Mouse (Mus musculus): Measurements from ENCODE around the gene Slit1. TPM values are rescaled to one million over a fixed set of nuclear protein-coding genes. Genes with fewer than 3 reads are reported as not detected.

Slit1 gene
- polyA plus RNA-seq, 1 experiment from 2014 or later = 0.09 TPM

DNA sequence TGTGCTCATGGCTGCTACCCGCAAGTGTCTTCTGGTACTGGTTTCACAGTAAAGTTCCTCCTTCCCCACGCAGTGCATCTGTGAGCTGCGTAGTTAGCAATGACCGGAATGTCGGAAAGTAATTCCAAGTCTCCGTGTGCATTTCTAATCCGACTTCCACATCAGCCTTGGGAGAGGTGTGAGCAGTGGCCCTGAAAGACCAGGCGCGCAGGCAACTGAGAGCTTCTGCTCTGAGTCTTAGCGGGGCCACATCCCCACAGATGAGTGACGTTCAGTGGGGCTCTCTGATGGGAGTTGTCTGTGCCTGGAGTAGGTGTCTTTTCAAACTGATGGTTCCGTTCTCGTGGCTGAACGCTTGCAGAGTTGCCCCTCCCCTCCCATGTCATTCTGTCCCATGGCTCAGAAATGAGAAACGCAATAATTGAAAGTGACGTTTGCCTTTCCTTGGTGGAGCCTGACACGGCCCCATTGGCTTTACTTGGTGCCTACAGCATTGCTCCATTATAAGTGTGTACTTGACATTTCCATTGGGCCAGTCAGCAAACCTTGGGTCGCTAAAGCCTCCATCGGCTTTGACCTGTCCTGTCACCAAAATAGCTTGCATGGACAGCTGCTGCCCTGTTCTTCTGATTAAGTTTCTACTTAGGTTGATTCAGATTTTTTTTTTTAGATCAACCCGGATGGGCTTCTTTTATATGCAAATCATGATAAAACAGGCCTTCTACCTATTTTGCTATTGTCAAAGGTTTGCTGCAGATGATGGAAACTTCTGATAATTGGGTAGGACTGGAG lies 155.8 kb downstream of the Slit1 start:
- ATAC-seq (replicated peaks; ENCODE audit: insufficient number of reproducible peaks, insufficient read depth, low FRiP score, low read depth) = no peak
- WGBS = 80% methylated on average over 20 of the region's 20 CpGs
- no peak overlapping the region for H3K27ac ChIP-seq
- H3K9ac ChIP-seq = no peak overlapping the region
- no peak overlapping the region for H3K4me3 ChIP-seq
- no peaks in the 10 kb centered on the region for H3K9me3 ChIP-seq (replicated peaks)
- peaks cover 7% of the 10 kb centered on the region; the same call in 1 of the 2 replicates for H3K4me1 ChIP-seq (replicated peaks)
- peaks cover 25% of the 10 kb centered on the region for H3K36me3 ChIP-seq
- H3K4me2 ChIP-seq = no peak overlapping the region
- no peaks in the 10 kb centered on the region for H3K27me3 ChIP-seq

DNA sequence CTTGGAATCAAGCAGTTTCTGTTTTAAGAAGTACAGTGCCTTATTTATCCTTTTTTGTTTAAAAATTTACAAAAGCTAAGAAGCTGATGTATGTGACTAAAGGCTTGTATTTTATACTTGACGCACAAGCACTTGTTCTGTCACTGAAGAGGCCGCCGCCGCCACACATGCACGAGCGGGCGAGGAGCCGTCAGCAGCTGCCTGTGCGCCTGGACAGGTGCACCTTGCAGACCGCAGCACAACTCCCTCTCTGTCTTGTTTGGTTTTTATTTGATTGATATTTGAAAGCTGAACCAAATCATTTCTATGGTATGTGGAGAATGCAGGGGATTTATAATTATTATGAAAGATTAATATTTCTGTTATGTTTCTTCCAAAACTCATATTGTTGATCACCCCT lies 156.7 kb downstream of the Slit1 start:
- Histone ChIP-seq H3K4me1 (replicated peaks) (peaks cover under 1% of the 10 kb centered on the region; the same call in 1 of the 2 replicates), H3K27ac (no peak overlapping the region), H3K36me3 (peaks cover 32% of the 10 kb centered on the region), H3K27me3 (no peaks in the 10 kb centered on the region), H3K4me3 (no peak overlapping the region), H3K9me3 (replicated peaks) (no peaks in the 10 kb centered on the region), H3K9ac (no peak overlapping the region), H3K4me2 (no peak overlapping the region)
- ATAC-seq (replicated peaks; ENCODE audit: insufficient number of reproducible peaks, insufficient read depth, low FRiP score, low read depth) = no peak
- 92% methylated on average over 10 of the region's 10 CpGs for WGBS

DNA sequence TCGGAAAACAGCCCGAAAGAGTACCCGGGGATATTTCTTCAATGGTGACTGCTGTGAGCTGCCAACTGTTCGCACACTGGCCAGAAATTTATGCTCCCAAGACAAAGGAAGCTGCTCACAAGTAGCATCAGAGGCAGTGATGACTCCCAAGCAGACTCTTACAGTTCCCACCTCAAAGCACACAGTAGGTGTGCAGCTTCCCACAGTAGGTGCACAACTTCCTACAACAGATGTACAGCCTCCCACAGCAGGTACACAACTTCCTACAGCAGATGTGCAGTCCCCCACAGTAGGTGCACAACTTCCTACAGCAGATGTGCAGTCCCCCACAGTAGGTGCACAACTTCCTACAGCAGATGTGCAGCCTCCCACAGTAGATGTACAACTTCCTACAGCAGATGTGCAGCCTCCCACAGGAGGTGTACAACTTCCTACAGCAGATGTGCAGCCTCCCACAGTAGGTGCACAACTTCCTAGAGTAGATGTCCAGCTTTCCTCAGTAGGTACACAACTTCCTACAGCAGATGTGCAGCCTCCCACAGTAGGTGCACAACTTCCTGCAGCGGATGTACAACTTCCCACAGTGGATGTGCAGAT lies 160.4 kb downstream of the Slit1 start:
- WGBS = 97% methylated on average over 5 of the region's 5 CpGs
- H3K27me3 ChIP-seq = no peaks in the 10 kb centered on the region
- H3K9ac ChIP-seq = no peak overlapping the region

DNA sequence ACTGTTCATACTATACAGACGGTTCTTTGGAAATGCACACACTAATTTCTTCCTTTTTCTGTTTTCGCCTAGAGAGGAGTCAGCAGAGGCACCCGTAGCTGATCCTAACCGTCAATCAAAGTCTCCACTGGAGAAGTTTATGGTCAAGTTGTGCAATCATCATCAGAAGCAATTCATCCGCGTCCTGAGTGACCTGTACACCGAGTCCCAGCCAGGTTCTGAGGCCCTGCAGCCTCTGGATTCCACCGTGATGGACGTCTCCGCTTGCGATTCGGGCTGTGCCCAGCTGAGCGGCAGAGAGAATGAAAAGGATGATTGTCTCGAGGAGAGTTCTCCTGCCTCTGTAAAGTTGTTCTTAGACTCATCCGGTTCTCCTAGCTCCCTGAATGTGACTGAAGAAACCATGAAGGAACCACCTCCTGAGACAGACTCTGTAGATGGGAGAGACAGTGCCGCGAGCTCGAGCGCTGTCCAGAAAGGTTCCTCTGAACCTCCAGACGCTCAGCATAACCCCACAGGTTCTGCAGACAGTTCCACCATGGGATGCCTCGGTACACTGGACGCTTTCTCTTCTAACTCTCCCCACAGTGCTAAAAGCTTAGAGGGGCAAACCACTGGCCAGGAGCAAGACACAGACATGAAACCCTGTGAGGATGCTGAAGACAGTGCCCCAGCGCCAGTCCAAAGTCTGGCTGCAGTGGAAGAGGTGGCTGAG lies 161.6 kb downstream of the Slit1 start, which contains the start of gene Gm340:
TSS of gene Gm340 (plus strand) at position 665 of the 715 bp plus-strand sequence.
- Histone ChIP-seq H3K9ac (no peak within 1 kb of the TSS), H3K27me3 (no peaks in the 10 kb centered on the region), H3K4me1 (replicated peaks) (no peaks in the 10 kb centered on the region), H3K36me3 (peaks cover 36% of the 10 kb centered on the region), H3K27ac (no peak within 1 kb of the TSS), H3K4me2 (no peak within 1 kb of the TSS), H3K4me3 (no peak within 1 kb of the TSS), H3K9me3 (replicated peaks) (no peaks in the 10 kb centered on the region)
- ATAC-seq (replicated peaks; ENCODE audit: insufficient number of reproducible peaks, insufficient read depth, low FRiP score, low read depth) = no peak
- 93% methylated on average over 23 of the region's 23 CpGs for WGBS

More for the DNA sequence above, 160.4 kb downstream of the Slit1 start:
- H3K4me1 ChIP-seq (replicated peaks) = no peaks in the 10 kb centered on the region
- peaks cover 36% of the 10 kb centered on the region for H3K36me3 ChIP-seq
- H3K27ac ChIP-seq = no peak overlapping the region
- no peak overlapping the region for H3K4me2 ChIP-seq
- H3K9me3 ChIP-seq (replicated peaks) = no peaks in the 10 kb centered on the region
- no peak for ATAC-seq (replicated peaks; ENCODE audit: insufficient number of reproducible peaks, insufficient read depth, low FRiP score, low read depth)
- H3K4me3 ChIP-seq = no peak overlapping the region

DNA sequence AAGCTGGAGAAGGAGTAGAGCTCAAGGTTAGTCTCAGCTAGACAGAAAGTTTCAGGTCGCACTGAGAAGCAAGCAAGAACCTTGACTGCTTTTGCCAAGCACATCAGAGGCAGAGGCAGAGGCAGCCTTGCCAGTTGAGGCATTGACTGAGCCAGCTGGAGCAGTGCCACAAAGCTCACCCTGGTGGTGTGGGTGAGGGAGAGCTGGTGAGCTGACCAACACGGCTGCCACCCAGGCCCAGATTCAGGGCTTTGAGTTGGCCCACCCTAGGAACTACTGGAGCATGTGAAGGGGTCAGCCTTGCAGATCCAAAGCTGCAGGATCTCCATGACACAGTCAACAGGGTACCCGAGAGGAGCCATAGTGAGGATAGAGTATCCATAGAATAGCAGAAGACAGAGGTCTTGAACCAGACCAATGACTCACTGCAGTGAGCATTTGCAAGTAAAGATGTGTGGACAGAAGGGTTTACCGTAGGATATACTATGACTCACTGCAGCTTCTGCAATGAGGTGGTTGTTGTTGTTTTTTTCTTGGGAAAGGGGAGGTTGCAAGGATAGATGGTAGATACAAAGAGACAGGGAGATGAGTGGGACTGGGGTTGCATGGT lies 164.0 kb downstream of the Slit1 start:
- H3K9ac ChIP-seq = no peak overlapping the region
- no peaks in the 10 kb centered on the region for H3K9me3 ChIP-seq (replicated peaks)
- peaks cover 26% of the 10 kb centered on the region for H3K36me3 ChIP-seq
- no peak overlapping the region for H3K4me2 ChIP-seq
- H3K27ac ChIP-seq = no peak overlapping the region
- H3K27me3 ChIP-seq = no peaks in the 10 kb centered on the region
- WGBS = 84% methylated on average over 4 of the region's 4 CpGs
- ATAC-seq (replicated peaks; ENCODE audit: insufficient number of reproducible peaks, insufficient read depth, low FRiP score, low read depth) = no peak
- H3K4me1 ChIP-seq (replicated peaks) = no peaks in the 10 kb centered on the region
- no peak overlapping the region for H3K4me3 ChIP-seq

DNA sequence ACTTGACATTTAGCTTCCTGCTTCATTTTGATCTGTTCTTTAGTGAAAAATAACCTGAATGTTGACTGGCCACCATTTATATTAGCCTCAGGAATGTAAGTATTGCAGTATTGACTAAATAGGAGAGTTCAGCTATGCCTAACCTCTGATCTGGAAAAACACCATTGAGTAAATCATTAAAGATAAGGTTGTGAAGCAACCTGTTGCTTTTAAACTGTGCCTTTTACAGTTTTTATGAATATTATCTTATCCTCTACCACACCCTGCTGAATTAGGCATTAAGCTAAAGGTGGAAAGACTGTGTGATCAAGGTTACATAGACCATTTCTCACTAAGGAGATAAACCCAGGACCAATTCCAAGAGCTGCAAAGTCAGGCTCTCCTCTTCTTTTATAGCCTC lies 165.9 kb downstream of the Slit1 start:
- H3K4me3 ChIP-seq = no peak overlapping the region
- H3K9ac ChIP-seq = no peak overlapping the region
- no peaks in the 10 kb centered on the region for H3K27me3 ChIP-seq
- H3K4me1 ChIP-seq (replicated peaks) = no peaks in the 10 kb centered on the region
- no peak overlapping the region for H3K27ac ChIP-seq
- H3K9me3 ChIP-seq (replicated peaks) = no peaks in the 10 kb centered on the region
- H3K4me2 ChIP-seq = no peak overlapping the region
- peaks cover 11% of the 10 kb centered on the region for H3K36me3 ChIP-seq
- ATAC-seq (replicated peaks; ENCODE audit: insufficient number of reproducible peaks, insufficient read depth, low FRiP score, low read depth) = no peak

DNA sequence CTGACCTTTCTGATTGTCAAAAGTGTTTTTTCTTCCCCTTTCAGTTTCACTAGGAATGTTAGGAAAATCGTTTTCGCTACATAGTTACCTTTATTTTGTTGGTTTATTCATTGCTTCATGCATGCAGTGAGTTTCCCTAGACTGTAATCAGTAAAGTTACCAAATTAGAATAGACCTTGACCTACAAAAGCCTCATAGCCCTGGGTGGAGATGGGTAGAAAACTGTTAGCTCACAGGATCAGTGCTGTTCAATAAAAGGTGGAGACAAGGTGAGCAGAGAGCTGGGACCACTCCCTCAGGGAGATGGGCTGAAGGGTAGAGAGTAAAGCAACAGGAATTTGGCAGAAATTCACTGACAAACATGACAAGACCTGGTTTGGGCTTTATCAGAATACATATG lies 169.8 kb downstream of the Slit1 start:
- H3K4me3 ChIP-seq = no peak overlapping the region
- no peaks in the 10 kb centered on the region for H3K4me1 ChIP-seq (replicated peaks)
- 92% methylated on average over 2 of the region's 2 CpGs for WGBS
- no peaks in the 10 kb centered on the region for H3K36me3 ChIP-seq
- H3K4me2 ChIP-seq = no peak overlapping the region
- no peaks in the 10 kb centered on the region for H3K9me3 ChIP-seq (replicated peaks)
- no peak overlapping the region for H3K9ac ChIP-seq
- no peaks in the 10 kb centered on the region for H3K27me3 ChIP-seq
- no peak for ATAC-seq (replicated peaks; ENCODE audit: insufficient number of reproducible peaks, insufficient read depth, low FRiP score, low read depth)
- no peak overlapping the region for H3K27ac ChIP-seq

DNA sequence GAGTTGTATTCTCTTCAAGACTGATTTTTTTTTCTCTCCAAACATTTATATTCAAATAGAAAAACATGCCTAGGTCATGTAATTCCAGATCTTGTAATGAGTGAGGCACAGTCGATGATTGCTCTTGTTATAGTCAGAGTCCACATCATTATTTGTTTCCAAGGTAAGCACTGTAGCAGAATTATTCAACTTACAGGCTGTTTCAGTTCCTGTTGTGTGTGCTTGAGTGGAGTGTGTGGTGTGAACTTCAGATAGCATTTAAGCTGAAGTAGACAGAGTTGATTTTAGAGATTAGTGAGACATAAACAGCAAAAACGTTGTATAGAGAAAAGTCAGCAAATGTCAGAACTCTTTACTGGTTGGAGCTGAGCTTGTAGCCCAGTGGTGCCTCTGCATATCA lies 174.7 kb downstream of the Slit1 start:
- no peaks in the 10 kb centered on the region for H3K9me3 ChIP-seq (replicated peaks)
- H3K27me3 ChIP-seq = no peaks in the 10 kb centered on the region
- H3K4me2 ChIP-seq = no peak overlapping the region
- H3K4me3 ChIP-seq = no peak overlapping the region
- 68% methylated on average over 2 of the region's 2 CpGs for WGBS
- H3K27ac ChIP-seq = no peak overlapping the region
- no peak for ATAC-seq (replicated peaks; ENCODE audit: insufficient number of reproducible peaks, insufficient read depth, low FRiP score, low read depth)
- no peak overlapping the region for H3K9ac ChIP-seq
- no peaks in the 10 kb centered on the region for H3K4me1 ChIP-seq (replicated peaks)
- no peaks in the 10 kb centered on the region for H3K36me3 ChIP-seq

DNA sequence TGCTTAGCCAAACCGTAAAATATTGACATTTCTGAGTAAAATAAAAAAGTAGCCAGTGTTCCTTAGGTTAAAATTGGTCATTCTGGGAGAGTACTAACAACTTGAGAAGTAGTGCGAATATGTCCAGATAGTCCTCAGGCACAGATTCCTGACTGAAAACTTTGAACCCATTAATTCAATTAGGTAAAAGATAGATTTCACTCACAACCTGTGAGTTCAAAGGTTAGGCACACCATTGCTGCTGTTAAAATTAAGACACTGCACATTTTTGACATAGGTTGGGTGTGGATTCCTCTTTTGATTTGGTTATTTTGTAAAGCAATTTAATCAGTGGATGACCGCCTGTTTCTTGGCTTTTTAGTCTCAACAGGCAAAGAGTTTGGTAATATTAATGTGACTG lies 182.6 kb downstream of the Slit1 start:
- no peaks in the 10 kb centered on the region for H3K27me3 ChIP-seq
- no peak overlapping the region for H3K4me2 ChIP-seq
- WGBS = 94% methylated on average over 3 of the region's 3 CpGs
- H3K4me3 ChIP-seq = no peak overlapping the region
- no peaks in the 10 kb centered on the region for H3K4me1 ChIP-seq (replicated peaks)
- H3K9me3 ChIP-seq (replicated peaks) = no peaks in the 10 kb centered on the region
- no peak overlapping the region for H3K27ac ChIP-seq
- no peak overlapping the region for H3K9ac ChIP-seq
- no peak for ATAC-seq (replicated peaks; ENCODE audit: insufficient number of reproducible peaks, insufficient read depth, low FRiP score, low read depth)
- H3K36me3 ChIP-seq = peaks cover 18% of the 10 kb centered on the region

DNA sequence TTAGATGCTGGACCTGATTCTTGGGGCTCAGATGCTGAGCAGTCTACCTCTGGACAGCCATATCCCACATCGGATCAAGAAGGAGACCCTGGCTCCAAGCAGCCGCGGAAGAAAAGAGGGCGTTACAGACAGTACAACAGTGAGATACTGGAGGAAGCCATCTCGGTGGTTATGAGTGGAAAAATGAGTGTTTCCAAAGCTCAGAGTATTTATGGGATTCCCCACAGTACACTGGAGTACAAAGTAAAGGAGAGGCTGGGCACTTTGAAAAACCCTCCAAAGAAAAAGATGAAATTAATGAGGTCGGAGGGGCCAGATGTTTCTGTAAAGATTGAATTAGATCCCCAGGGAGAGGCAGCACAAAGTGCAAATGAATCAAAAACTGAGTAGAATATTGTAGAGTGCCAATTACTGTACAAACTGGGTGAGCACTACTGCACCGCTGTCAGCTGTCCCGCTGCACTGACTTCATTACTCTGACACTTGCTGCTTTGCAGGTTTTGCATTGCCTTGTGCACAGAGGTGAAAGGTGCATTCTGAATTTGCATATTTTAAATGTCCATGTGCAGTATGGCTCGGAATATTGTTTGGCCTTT lies 184.5 kb downstream of the Slit1 start:
- no peak overlapping the region for H3K4me3 ChIP-seq
- WGBS = 87% methylated on average over 9 of the region's 9 CpGs

DNA sequence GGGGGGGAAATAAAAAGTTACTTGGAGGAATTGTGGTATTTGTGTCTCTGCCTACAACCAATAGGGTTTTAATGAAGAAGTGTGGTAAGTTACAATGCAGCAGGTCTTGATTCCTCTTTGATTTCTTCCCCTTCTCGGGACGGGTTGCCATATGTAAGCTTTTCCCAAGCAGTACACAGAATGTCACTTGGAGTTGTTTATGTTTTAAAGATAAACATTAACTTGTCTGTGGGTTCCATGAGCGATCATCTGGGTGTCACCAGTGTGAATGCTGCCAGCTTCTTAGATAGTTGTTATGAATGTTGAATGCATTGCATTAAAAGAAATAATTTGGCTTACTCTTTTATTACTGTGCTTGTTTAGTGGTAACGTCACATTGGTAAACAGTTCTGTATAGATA lies 186.0 kb downstream of the Slit1 start:
- H3K4me1 ChIP-seq (replicated peaks) = no peaks in the 10 kb centered on the region
- no peak overlapping the region for H3K4me3 ChIP-seq
- H3K27me3 ChIP-seq = no peaks in the 10 kb centered on the region
- H3K9me3 ChIP-seq (replicated peaks) = no peaks in the 10 kb centered on the region
- no peak overlapping the region for H3K4me2 ChIP-seq
- no peak overlapping the region for H3K9ac ChIP-seq
- ATAC-seq (replicated peaks; ENCODE audit: insufficient number of reproducible peaks, insufficient read depth, low FRiP score, low read depth) = no peak
- H3K36me3 ChIP-seq = peaks cover 26% of the 10 kb centered on the region
- WGBS = 79% methylated on average over 4 of the region's 4 CpGs
- no peak overlapping the region for H3K27ac ChIP-seq

More for the DNA sequence above, 184.5 kb downstream of the Slit1 start:
- no peak for ATAC-seq (replicated peaks; ENCODE audit: insufficient number of reproducible peaks, insufficient read depth, low FRiP score, low read depth)
- no peaks in the 10 kb centered on the region for H3K4me1 ChIP-seq (replicated peaks)
- peaks cover 22% of the 10 kb centered on the region for H3K36me3 ChIP-seq
- no peak overlapping the region for H3K27ac ChIP-seq
- H3K9me3 ChIP-seq (replicated peaks) = no peaks in the 10 kb centered on the region
- H3K9ac ChIP-seq = no peak overlapping the region
- no peak overlapping the region for H3K4me2 ChIP-seq
- H3K27me3 ChIP-seq = no peaks in the 10 kb centered on the region
